Mouse (Mus musculus) embryonic facial prominence, embryonic 11.5 days (tissue): ENCODE measurements around the gene Myh3. TPM values are rescaled to one million over a fixed set of nuclear protein-coding genes. Genes with fewer than 3 reads are reported as not detected.
"Not testable (repeated sequence)": the region's sequence is repeated elsewhere in the genome, so short reads cannot be mapped to it uniquely, and the experiment has no call there.

Experiments used
- ATAC-seq: fragments of 200-750 bp; cut with Nextera tagmentation; replicated peaks from 2 replicates; pipeline ENCODE4 v1.8.0; 2017; ENCODE audit warnings: low read depth; ENCODE audit not compliant: insufficient number of reproducible peaks, low FRiP score, low TSS enrichment
- DNase-seq: peaks from one replicate; pipeline ENCODE4 v3.0.0-alpha.2; 2015; ENCODE audit warnings: low spot score
- H3K27ac ChIP-seq: fragments of 300-500 bp; sonication (generic); replicated peaks from 2 replicates; pipeline ENCODE4 v1.5.1; 2014; ENCODE audit warnings: mild to moderate bottlenecking, low read depth, low read length, control low read depth
- H3K27me3 ChIP-seq: fragments of 300-500 bp; sonication (generic); 2 replicates; pipeline ENCODE4 v1.6.1; 2014; ENCODE audit warnings: mild to moderate bottlenecking, low read length, moderate library complexity, mixed read lengths; ENCODE audit not compliant: control insufficient read depth, insufficient read depth
- H3K36me3 ChIP-seq: fragments of 300-500 bp; sonication (generic); replicated peaks from 2 replicates; pipeline ENCODE4 v1.6.1; 2014; ENCODE audit warnings: low read depth, mild to moderate bottlenecking, low read length, moderate library complexity, mixed read lengths; ENCODE audit not compliant: control insufficient read depth, insufficient read depth
- H3K4me1 ChIP-seq: fragments of 300-500 bp; sonication (generic); 2 replicates; pipeline ENCODE4 v1.6.1; 2014; ENCODE audit warnings: low read length, mixed read lengths; ENCODE audit not compliant: control insufficient read depth, insufficient read depth
- H3K4me2 ChIP-seq: fragments of 300-500 bp; sonication (generic); 2 replicates; pipeline ENCODE4 v1.6.1; 2014; ENCODE audit warnings: low read depth, mild to moderate bottlenecking, control low read depth, low read length, moderate library complexity
- H3K4me3 ChIP-seq: fragments of 300-500 bp; sonication (generic); 2 replicates; pipeline ENCODE4 v1.5.1; 2014; ENCODE audit warnings: low read depth, low read length, control low read depth
- H3K9ac ChIP-seq: fragments of 300-500 bp; sonication (generic); replicated peaks from 2 replicates; pipeline ENCODE4 v1.6.1; 2014; ENCODE audit warnings: mild to moderate bottlenecking, control low read depth, low read length
- H3K9me3 ChIP-seq: fragments of 300-500 bp; sonication (generic); replicated peaks from 2 replicates; pipeline ENCODE4 v1.6.1; 2016; ENCODE audit warnings: mild to moderate bottlenecking, low read length, inconsistent platforms, mixed read lengths; ENCODE audit not compliant: control insufficient read depth
- WGBS: fragments of 180-500 bp; shearing (Covaris S2); extraction: QIAGEN DNeasy Blood & Tissue Kit; methylation state at CpG from one replicate; pipeline ENCODE4 v1.1.7; 2014; 5-methylcytosine and 5-hydroxymethylcytosine counted together
- polyA plus RNA-seq: library from polyadenylated mRNA; unstranded; fragments of >200 nt; fragmentation: Nextera tagmentation; extraction: Ambion mirVana; gene quantifications from 2 replicates; pipeline ENCODE4 v1.2.1, GENCODE M21; 2014

Gene Myh3
- polyA plus RNA-seq, 1 experiment from 2014 or later = 6.5 TPM

DNA sequence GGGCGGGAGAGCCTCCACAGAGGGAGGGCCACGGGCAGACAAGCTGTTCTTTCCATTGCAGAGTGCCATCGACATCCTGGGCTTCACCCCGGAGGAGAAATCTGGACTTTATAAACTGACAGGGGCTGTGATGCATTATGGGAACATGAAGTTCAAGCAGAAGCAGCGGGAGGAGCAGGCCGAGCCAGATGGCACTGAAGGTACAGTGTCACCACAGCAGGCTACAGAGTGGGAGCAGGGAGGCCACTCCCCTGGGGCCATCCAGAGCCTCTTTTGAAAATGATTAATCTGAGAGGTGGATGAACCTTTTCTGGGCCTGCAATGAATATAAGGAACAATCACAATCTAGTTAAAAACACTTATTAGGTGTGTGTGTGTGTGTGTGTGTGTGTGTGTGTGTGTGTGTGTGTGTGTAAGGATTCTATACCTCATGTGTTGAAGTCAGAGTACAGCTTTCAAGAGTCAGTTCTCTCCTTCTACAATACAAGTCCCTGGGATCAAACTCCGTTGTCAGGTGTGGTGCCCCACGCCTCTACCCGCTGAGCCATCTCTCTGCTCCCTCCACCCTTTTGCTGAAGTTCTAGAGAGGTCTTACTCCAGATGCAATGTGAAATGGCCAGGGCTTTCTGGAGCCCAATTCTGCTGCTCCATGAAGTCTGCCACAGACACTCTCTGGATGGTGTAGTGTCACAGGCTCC is 8.5 kb downstream of the Myh3 start:
- Histone ChIP-seq H3K27ac (no peak overlapping the region), H3K4me2 (no peak overlapping the region), H3K36me3 (no peaks in the 10 kb centered on the region), H3K4me1 (no peaks in the 10 kb centered on the region), H3K9me3 (no peaks in the 10 kb centered on the region), H3K9ac (no peak overlapping the region), H3K4me3 (no peak overlapping the region), H3K27me3 (peaks cover 6% of the 10 kb centered on the region; the same call in 1 of the 2 replicates)
- ATAC-seq (no peak), DNase-seq (no peak)
- WGBS = 53% methylated on average over 9 of the region's 9 CpGs

DNA sequence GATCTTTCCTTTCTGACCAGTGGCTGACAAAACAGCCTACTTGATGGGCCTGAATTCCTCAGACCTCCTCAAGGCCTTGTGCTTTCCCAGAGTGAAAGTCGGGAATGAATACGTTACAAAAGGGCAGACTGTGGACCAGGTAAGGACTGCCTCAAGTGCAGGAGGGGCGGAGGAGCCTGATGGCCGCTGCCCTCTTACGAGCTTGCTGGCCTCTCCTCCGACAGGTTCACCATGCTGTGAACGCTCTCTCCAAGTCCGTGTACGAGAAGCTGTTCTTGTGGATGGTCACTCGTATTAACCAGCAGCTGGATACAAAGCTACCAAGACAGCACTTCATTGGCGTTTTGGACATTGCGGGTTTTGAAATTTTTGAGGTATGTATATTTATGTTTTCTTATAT is 9.1 kb downstream of the Myh3 start:
- DNase-seq = no peak
- no peak for ATAC-seq
- H3K4me1 ChIP-seq = no peaks in the 10 kb centered on the region
- H3K9me3 ChIP-seq = no peaks in the 10 kb centered on the region
- no peak overlapping the region for H3K27ac ChIP-seq
- WGBS = 90% methylated on average over 12 of the region's 12 CpGs
- H3K27me3 ChIP-seq = peaks cover 6% of the 10 kb centered on the region; the same call in 1 of the 2 replicates
- no peak overlapping the region for H3K4me3 ChIP-seq
- H3K4me2 ChIP-seq = no peak overlapping the region
- no peaks in the 10 kb centered on the region for H3K36me3 ChIP-seq
- no peak overlapping the region for H3K9ac ChIP-seq

DNA sequence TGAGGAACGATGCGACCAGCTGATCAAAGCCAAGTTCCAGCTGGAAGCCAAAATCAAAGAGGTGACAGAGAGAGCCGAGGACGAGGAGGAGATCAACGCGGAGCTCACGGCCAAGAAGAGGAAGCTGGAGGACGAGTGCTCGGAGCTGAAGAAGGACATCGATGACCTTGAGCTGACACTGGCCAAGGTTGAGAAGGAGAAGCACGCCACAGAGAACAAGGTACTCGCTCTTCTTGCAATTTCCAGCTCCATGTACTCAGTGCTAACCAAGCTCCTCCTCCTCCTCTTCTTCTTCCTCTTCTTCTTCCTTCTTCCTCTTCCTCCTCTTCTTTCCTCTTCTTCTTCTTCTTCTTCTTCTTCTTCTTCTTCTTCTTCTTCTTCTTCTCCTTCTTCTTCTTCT is 14.3 kb downstream of the Myh3 start:
- not testable (repeated sequence) for H3K4me1 ChIP-seq, H3K4me3 ChIP-seq, H3K27ac ChIP-seq, H3K36me3 ChIP-seq, H3K9ac ChIP-seq, H3K4me2 ChIP-seq, DNase-seq, H3K9me3 ChIP-seq, H3K27me3 ChIP-seq, ATAC-seq
- 93% methylated on average over 12 of the region's 12 CpGs for WGBS

GRCm38 (mm10) chr11:67093201-67093600 is 15.1 kb downstream of the Myh3 start:
- no peak overlapping the region for H3K27ac ChIP-seq
- no peak overlapping the region for H3K4me3 ChIP-seq
- H3K36me3 ChIP-seq = no peaks in the 10 kb centered on the region
- WGBS = 80% methylated on average over 9 of the region's 9 CpGs
- no peak for DNase-seq
- ATAC-seq = no peak
- H3K27me3 ChIP-seq = no peaks in the 10 kb centered on the region
- no peaks in the 10 kb centered on the region for H3K9me3 ChIP-seq
- no peak overlapping the region for H3K4me2 ChIP-seq
- H3K4me1 ChIP-seq = no peaks in the 10 kb centered on the region
- H3K9ac ChIP-seq = no peak overlapping the region

DNA sequence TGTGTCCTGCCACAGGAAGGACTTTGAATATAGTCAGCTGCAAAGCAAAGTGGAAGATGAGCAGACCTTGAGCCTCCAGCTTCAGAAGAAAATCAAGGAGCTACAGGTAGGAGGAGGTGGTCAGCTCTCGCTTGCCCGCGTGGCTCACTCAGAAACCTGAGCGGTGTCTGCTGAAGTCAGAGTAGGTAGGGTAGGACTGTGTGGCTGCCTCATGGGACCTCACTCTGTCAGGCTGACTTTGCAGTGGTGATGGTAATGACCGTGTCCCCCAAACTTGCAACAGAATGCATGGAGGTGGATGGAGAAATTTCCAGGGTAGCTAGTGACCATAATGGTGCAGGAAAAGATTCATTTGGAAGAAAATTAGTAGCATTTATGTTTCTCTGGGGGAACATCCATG is 15.6 kb downstream of the Myh3 start:
- ATAC-seq (no peak), DNase-seq (no peak)

GRCm38 (mm10) chr11:67094470-67094869 is 16.4 kb downstream of the Myh3 start:
- DNase-seq (no peak), ATAC-seq (no peak)
- Histone ChIP-seq H3K36me3 (no peaks in the 10 kb centered on the region), H3K4me3 (no peak overlapping the region), H3K4me2 (no peak overlapping the region), H3K9me3 (no peaks in the 10 kb centered on the region), H3K27ac (no peak overlapping the region), H3K27me3 (no peaks in the 10 kb centered on the region), H3K9ac (no peak overlapping the region), H3K4me1 (no peaks in the 10 kb centered on the region)
- 70% methylated on average over 29 of the region's 29 CpGs for whole genome bisulfite sequencing

More for the DNA sequence above, 15.6 kb downstream of the Myh3 start:
- Histone ChIP-seq H3K27ac (no peak overlapping the region), H3K27me3 (no peaks in the 10 kb centered on the region), H3K4me3 (no peak overlapping the region), H3K9me3 (no peaks in the 10 kb centered on the region), H3K36me3 (no peaks in the 10 kb centered on the region), H3K4me1 (no peaks in the 10 kb centered on the region), H3K4me2 (no peak overlapping the region), H3K9ac (no peak overlapping the region)
- WGBS = 96% methylated on average over 5 of the region's 5 CpGs

- Histone ChIP-seq H3K4me3 (no peak overlapping the region), H3K36me3 (no peaks in the 10 kb centered on the region), H3K4me2 (no peak overlapping the region), H3K4me1 (no peaks in the 10 kb centered on the region), H3K9me3 (no peaks in the 10 kb centered on the region), H3K27ac (no peak overlapping the region), H3K9ac (no peak overlapping the region), H3K27me3 (no peaks in the 10 kb centered on the region)
- DNase-seq = no peak
- 92% methylated on average over 10 of the region's 10 CpGs for WGBS
- no peak for ATAC-seq
Observed at GRCm38 (mm10) chr11:67097709-67098108, 19.6 kb downstream of the Myh3 start.

- H3K4me2 ChIP-seq = no peak overlapping the region
- no peaks in the 10 kb centered on the region for H3K4me1 ChIP-seq
- H3K27ac ChIP-seq = no peak overlapping the region
- 83% methylated on average over 11 of the region's 11 CpGs for WGBS
- no peak overlapping the region for H3K4me3 ChIP-seq
- no peaks in the 10 kb centered on the region for H3K27me3 ChIP-seq
- no peaks in the 10 kb centered on the region for H3K9me3 ChIP-seq
- H3K36me3 ChIP-seq = no peaks in the 10 kb centered on the region
- H3K9ac ChIP-seq = no peak overlapping the region
- ATAC-seq = no peak
- no peak for DNase-seq
Observed at GRCm38 (mm10) chr11:67098427-67098826, 20.3 kb downstream of the Myh3 start.
